Mouse (Mus musculus) frontal cortex, postnatal 36 days (tissue): ENCODE data around the gene Mtf2.
A peak's percentile ranks its signal among the peaks of the same experiment; 100 is the strongest.
"Not testable (repeated sequence)": the region's sequence is repeated elsewhere in the genome, so short reads cannot be mapped to it uniquely, and the experiment has no call there.

ENCODE experiments used
- DNase-seq, 2 experiments: peaks; one replicate each; pipeline ENCODE4 v3.0.0; 2022; ENCODE audit warnings: low spot score in 2 of 2

Mtf2 gene

GRCm38 (mm10) chr5:108065465-108066411 lies at the start of gene Mtf2:
Mtf2 (plus strand) TSS chr5:108065674.
- DNase-seq = peak; percentile 95 to 98

GRCm38 (mm10) chr5:108017232-108017631 lies 48.2 kb upstream of the Mtf2 start:
- no peak for DNase-seq

- no peak for DNase-seq
These were observed 46.1 kb upstream of the Mtf2 start for GRCm38 (mm10) chr5:108019367-108019766.

- DNase-seq = no peak
These were observed 44.1 kb upstream of the Mtf2 start for GRCm38 (mm10) chr5:108021346-108021745.

DNA sequence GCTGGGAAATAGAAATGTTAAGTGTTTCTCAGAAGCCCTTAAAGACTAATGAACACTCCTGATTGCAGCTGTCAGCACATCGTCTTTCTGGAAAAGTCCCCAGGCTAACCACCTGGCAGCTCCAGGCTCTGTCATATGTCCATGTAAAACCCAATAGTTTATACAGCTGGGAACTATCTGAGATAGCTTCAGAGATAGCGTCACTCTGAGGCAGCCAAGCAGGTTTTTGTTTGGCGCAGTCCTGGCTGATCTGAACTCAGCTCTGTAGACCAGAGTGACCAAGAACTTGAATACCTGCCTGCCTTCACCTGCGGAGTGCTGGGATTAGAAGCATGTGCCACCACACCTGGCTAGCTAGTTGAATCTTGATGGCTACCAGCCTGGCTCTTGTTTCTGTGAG lies 37.2 kb upstream of the Mtf2 start:
- no peak for DNase-seq

GRCm38 (mm10) chr5:108028797-108029536 lies 36.5 kb upstream of the Mtf2 start:
- DNase-seq = peak in 1 of 2 experiments; percentile 3

- no peak for DNase-seq
These were observed 35.5 kb upstream of the Mtf2 start for GRCm38 (mm10) chr5:108029968-108030367.

DNA sequence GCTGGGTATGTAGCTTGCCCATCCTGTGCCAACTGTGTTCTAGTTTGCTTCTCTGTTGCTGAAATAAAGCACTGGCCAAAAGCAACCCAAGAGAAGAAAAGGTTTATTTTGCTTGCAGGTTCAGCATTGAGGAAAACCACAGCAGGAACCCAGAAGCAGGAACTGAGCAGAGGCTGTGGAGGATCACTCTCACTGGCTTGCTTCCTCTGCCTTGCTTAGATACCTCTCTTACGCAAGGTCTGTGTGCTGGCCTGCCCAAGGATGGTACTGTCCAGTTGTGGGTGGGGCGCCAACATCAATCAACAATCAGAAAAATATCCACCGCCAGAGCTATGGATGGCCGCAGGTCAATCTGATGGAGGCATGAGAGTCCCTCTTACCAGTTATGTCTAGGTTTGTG lies 34.2 kb upstream of the Mtf2 start:
- no peak for DNase-seq

DNA sequence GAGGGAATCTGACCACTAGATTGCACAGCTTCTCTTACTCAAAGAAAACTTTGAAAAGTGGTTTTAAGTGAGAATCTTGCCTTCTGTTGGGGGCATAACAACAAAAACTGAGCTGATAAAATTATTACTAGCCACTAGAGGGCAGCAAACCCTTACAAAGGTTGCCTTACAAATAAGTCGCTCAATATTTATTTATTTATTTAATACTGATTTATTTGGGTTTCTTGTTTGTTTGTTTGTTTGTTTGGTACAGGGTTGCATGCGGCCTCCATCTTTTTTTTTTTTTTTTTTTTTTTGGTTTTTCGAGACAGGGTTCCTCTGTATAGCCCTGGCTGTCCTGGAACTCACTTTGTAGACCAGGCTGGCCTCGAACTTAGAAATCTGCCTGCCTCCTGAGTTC lies 31.3 kb upstream of the Mtf2 start:
- DNase-seq = peak in 1 of 2 experiments; percentile 29

GRCm38 (mm10) chr5:108035523-108035922 lies 30.0 kb upstream of the Mtf2 start:
- no peak for DNase-seq

DNA sequence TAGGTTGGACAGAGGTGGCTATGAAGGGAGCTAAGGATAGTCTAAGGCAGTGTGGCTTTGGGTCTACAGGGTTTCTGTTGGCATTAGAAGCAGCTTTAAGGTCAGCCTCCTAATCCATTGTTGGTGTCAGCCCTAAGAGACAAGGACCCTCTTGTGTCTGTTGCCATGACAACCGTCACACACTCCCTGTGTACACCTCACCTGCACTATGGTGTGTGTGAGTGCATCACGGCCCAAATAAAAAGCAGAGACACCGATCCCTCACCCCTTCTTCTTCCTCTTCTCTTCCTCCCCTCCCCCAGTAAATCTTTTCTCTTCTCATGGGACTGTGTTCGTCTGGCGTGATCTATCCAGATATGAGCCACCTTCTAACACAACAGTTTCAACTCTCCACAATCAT lies 23.4 kb upstream of the Mtf2 start:
- no peak for DNase-seq

GRCm38 (mm10) chr5:108043908-108044307 lies 21.6 kb upstream of the Mtf2 start:
- DNase-seq = no peak

DNA sequence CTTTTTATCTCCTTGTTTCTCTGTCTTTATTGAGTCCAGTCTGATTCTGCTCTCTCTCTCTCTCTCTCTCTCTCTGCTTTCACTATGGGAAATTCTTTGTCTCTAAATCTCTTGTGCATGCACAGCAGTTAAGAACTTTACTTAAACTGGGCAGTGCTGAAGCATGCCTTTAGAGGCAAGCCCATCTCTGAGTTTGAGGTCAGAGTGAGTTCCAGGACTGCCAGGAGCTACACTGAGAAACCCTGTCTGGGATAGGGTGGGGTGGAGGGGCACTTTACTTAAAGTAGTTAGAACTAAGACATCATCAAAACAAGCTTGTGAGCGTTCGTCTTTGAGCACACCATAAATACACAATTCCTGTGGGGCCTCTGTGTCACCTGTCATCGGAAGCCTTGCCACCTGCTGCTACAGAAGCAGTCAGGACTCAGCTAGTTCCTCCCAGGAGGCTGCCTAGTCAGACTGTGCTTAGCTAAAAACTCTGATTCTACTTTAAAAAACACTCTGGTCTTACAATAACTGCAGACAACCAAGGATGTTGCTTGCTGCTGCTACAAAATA lies 15.7 kb upstream of the Mtf2 start:
- no peak for DNase-seq

- DNase-seq = no peak
These were observed 14.4 kb upstream of the Mtf2 start for GRCm38 (mm10) chr5:108051026-108051425.

- not testable (repeated sequence) for DNase-seq
These were observed 13.7 kb upstream of the Mtf2 start for GRCm38 (mm10) chr5:108051727-108052126.

- DNase-seq = no peak
These were observed 13.3 kb upstream of the Mtf2 start for GRCm38 (mm10) chr5:108052200-108052599.

GRCm38 (mm10) chr5:108053566-108053965 lies 11.9 kb upstream of the Mtf2 start:
- no peak for DNase-seq

DNA sequence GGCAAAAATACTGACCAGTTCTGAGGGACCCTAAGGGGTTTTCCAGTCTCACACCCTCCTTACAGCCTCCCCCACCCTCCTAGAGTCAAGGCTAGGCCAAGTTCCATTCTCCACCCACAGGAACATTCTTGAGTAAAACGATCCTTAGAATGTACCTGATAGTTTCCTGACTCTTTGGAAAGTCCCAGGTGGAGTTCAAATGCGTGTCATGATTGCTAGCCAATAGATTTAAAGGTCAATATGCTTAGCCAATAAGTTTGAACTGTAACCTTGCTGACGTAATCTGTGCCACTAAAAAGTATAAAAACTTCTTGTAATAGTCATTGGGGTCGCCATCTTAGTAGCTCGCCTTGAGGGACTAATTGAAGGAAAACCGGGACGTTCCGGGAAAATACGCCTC lies 5.1 kb upstream of the Mtf2 start:
- DNase-seq = no peak

DNA sequence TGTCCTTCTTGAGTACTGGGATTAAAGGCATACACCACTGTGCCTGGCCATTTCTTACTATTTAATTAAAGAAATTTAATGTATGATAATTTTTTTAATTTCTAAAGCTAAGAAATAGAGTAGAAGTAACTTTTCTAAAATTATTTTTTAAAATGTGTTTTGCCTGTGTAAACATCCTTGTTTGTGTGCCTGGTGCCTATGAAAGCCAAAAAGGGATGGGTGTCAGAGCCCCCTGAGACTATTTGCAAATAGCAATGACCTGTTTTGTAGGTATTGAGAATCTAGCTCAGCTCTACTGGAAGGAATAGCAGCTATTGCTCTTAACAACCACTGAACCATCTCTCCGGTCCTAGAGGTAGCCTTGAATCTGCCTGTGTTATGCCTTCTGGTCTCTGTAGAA lies 6.8 kb downstream of the Mtf2 start:
- DNase-seq = no peak

- no peak for DNase-seq
These were observed 10.8 kb downstream of the Mtf2 start for GRCm38 (mm10) chr5:108076241-108076640.

- no peak for DNase-seq
These were observed 11.5 kb downstream of the Mtf2 start for GRCm38 (mm10) chr5:108076833-108077540.

GRCm38 (mm10) chr5:108079603-108080002 lies 14.1 kb downstream of the Mtf2 start:
- DNase-seq = no peak
